Mouse (Mus musculus) mesoderm, embryonic 11.5 days (tissue): ENCODE results near the gene Olfr370.
"Not testable (repeated sequence)": the region's sequence is repeated elsewhere in the genome, so short reads cannot be mapped to it uniquely, and the experiment has no call there.

Source experiments
- DNase-seq: peaks from one replicate; pipeline ENCODE4 v3.0.0-alpha.2; 2012; ENCODE audit warnings: low read depth, low spot score

Gene Olfr370

DNA sequence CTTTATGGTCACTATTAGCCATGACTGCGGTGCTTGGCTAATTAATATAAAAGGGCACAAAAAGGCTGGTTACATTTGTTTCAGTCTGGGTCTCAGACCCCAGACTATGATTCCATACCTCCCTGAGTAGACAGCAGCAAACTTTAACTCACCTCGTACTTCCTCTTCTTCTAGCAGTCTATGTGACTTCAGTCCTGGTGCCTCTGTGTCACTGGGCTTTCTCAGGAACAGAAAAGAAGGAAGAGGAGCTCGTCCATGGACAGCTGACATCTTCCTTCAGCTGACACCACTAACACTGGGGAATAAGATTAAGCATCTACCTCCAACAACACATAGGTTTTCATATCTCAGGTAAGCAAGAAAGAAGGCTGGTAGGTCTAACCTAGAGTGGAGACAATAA is at the start of gene Olfr370:
Gene Olfr370 (plus strand): TSS at position 45 of the 400 bp plus-strand sequence.
- no peak for DNase-seq

DNA sequence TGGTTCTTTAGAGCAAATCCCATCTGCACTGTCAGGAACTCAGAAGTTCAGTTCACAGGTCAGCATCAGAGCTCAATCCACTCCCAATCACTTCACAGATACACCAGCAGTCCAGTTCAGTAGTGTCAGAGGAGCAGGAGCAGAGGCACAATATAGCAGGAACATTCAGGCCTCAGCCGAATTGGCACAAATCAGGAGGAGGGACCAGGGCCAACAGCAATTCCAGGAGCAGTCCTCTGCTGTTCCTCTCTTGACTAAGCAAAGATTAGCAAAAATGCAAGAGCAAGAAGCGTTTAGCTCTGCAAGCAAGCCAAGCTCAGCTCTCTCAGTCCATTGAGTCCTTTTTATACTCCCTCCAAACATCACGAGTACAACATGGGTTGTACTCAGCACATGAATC is 23.9 kb upstream of the Olfr370 start:
- DNase-seq, result no peak

DNA sequence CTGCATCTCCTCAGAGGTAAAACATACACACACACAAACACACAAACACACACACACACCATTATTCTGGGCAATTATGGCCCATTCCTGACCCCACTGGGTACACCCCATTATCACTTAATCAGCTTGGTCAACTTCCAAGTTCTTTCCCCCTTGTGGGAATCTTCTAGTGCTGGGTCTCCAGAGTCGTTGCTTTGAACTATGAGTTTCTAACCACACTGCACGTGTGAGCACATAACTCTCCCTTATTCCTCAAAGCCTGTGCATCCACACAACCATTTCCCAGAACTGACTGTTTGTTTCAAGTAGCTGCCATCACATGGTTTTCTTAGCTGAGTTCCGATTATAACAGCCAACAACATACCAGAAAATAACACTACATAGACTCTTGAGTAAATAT is 15.1 kb upstream of the Olfr370 start:
- DNase-seq, result no peak

DNA sequence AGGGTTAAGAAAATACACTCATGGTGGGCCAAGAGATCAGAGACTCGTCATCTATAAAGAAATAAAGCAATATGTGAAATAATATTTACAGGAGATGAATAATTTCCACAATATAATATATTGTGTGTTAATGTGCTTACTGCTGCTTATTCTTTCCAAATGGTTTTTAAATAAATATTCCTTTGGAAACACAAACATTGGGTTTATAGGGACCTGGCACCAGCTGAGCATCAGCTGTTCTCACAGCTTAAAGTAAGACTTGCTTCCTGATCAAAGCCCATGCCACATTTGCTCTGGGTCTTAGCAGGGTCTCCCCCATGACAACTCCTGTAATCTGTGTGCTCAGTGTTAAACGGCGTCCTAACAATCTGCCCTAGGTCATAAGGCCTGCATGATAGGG is 14.7 kb upstream of the Olfr370 start:
- not testable (repeated sequence) for DNase-seq

DNA sequence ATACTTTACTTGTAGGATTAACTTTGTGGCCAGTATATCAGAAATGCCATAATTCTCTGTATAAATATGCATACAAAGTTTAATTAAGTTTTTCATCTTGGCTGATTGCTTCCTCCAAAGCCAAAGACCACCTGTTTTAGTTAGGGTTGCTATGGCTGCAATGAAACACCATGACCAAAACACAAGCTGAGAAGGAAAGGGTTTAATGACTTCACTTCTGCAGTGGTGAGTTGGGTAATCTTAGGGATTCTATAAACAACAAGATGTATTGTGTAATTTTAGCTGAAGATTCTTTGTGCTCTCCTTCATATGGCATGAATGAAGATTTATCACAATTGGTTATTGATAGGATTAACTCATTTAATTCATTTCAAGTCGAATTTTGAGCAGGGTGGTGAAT is 14.3 kb upstream of the Olfr370 start:
- DNase-seq, result no peak

DNA sequence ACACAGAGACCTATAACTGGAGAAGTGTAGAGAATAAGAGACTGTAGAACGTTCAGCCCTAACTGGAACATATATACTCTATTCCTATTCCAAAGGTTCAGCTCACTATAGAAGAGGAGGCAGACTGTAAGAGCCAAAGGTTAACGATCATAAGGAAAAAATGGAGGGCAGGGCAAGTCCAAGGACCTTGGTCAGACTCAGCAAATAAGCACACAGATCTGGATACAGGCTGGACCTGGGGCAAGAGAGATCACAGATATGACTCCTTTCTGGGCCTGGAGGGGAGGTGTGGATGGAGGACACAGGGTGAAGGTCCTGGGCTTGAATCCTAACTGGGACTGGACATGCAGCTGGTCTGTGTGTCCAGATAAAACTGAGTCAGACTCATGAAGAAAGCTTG is 778 bp upstream of the Olfr370 start:
- DNase-seq, result no peak

DNA sequence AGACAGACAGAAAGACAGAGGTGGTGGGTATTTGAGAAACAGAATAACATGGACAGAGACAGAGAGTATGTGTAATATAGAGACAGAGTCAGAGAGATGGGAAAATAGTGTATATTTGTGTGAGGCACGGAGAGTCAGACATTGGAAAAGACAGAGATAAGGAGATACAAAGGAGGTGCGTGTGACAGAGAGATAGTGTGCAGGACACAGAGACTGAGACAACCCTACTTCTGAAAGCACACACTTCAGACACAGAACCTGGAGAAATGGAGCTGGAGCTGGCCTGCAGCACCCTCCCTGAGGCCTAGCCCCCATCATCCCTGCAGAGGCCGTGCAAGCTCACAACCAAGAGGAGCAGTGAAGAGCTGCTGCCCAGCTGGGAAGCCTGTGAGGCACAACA is 27.1 kb downstream of the Olfr370 start:
- no peak for DNase-seq

DNA sequence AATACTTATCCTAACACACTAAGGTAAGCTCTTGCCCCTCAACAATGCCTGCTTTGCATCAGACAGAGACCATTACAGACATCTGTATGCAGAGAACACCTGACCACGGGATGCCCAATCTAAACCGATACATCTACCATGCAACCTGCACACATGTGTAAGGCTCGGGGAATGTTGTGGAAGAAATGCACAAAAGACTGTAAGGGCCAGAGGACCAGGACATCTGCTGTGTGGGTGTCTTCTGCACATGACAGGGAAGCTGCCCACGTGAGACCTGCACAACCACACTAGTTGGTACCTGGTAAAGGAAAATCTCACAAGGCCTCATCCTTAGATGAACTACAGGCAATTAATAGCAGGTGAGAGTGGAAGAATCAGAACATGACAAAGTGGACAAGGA is 27.7 kb downstream of the Olfr370 start:
- DNase-seq, result no peak

DNA sequence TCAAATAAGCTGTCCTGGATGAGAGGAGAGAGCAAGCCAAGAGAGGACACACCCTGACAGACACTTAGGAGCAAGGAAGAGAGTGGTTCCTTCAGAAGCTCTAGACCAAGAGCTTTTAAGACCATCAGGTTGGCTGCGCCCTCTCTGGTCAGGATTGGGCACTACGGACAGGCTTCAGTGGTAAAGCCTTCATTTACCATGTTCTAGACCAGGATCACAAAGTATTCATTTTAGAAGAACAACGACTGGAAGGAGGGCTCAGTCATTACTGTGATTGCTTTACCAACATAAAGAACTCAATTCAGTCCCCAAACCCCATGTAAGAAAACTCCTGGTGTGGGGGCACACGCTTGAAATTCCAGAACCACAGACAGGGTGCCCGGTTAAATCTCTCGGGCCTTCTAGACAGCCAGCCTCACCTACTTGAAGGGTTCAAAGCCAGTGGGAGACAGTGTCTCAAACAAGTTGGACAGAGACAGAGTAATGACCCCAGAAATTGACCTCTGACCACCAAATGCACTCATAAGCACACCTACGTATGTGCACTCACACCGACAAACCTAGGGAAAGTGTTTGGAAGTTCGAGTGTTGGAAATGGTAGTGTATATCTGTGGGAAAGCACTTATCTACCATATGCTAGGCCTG is 30.3 kb downstream of the Olfr370 start:
- no peak for DNase-seq

DNA sequence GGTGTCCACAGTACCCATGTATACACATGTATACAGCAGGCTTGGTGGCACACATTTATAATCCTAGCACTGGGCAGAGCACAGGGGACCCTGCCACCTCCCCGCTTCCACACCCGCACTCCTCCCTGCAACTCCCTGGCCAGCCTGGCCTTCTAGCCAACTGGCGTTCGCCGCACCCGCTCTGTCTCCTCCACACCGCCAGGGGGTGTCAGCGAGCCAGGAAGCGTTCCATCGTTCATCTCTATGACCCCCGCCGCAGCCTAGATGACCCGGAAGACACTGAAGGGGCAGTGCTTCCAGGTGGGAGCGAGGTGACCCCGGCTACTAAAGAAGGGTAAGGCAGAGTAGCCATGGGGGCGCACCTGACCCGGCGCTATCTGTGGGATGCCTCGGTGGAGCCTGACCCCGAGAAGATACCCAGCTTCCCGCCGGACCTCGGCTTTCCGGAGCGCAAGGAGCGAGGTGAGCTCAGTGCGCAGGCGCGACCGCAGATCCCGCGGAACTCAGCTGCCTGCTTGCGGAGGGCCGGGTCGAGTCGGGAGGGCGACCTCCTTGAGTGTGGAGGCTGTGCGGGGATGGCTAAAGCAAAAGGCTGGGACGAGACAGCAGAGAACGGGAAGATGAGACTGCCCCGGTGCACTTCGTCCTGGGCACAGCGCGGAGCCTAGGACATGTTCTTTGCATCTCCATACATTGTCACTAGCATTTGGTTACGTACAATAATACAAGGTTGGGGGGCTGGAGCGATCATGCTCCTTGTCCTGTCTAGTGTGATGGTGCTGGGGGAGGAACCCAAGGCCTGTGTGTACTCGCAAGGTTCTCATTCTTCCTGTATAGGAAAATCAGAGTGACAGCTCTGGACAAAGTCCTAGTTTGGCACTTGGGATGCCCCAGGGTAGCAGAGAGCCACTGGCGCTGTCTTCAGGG is 31.2 kb downstream of the Olfr370 start, which contains the start of gene Ndufb7:
Gene Ndufb7 (plus strand): TSS at position 203 of the 927 bp plus-strand sequence.
- peak; percentile 91 for DNase-seq

DNA sequence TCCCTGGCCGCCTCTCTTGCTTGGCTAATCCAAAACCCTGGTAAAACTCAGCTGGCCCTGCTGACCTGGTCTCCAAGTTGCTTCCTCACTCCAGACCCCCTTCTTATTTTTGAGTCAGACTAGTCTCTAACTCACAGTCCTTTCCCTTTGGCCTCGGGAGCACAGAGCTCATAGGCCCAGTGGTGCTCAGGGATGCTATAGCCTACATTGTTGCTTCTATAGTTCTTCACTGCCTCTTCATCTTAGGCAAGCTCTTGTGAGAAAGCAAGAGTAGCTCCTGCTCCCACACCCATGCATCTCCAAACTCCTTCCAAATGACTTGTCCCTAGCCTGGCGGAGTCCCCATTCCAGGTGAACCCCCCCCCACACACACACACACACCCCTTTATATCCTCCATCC is 32.1 kb downstream of the Olfr370 start:
- no peak for DNase-seq

DNA sequence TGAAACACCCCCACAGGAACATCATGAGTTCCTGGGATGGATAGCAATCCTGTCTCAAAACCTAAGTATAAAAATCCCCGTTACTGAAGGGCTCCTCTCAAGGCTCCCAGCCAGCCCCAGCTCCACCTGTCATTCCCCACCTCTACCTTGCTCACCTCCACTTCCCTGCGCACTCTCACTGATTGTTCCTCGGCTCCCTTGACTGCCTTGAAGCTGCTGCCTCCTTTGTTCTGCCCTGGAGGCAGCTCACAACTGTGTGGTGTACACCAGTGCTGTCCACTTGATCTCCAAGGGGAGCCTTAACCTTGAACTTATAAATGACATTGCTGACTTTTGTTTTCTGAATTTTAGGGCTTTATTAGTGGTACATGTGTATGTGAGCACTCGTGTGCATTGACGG is 32.5 kb downstream of the Olfr370 start:
- DNase-seq, result no peak

DNA sequence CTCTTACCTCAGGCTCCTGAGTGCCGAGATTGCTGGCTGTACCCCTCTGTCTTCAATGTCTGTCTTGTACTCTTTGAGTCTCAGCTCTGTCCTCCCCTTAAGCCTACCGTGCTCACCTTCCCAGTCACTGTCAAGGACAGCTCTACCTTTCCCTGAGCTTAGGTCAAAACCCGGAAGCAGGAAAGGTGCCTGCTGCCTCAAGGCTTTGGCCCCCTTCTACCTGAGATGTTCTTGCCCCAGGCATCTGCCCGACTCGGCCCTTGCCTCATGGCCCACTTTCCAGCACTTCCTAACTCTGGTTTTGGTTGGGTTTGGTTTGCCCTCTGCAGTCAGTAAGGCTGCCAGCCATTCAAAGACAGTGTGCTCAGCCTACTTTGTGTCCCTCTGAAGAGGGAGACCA is 33.2 kb downstream of the Olfr370 start:
- DNase-seq, result no peak

DNA sequence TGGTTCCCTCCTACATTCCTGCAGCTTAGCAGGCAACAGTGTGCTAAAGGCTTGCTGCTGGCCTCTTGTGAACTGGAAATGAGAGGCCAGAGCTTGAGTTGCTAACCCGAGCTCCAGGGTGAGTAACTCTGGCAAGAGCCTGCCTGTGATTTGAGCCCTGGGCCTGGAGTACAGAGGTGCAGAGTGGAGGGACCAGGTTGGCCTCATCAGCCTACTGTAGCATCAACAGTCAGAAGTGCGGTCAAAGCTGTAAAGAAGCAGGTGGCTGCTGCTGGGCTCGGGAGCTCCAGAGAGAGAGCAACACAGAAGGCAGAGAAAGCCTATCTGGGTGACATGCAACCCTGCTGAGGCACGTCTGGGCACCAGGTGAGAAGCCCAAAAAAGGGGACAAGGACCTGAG is 33.6 kb downstream of the Olfr370 start:
- no peak for DNase-seq

DNA sequence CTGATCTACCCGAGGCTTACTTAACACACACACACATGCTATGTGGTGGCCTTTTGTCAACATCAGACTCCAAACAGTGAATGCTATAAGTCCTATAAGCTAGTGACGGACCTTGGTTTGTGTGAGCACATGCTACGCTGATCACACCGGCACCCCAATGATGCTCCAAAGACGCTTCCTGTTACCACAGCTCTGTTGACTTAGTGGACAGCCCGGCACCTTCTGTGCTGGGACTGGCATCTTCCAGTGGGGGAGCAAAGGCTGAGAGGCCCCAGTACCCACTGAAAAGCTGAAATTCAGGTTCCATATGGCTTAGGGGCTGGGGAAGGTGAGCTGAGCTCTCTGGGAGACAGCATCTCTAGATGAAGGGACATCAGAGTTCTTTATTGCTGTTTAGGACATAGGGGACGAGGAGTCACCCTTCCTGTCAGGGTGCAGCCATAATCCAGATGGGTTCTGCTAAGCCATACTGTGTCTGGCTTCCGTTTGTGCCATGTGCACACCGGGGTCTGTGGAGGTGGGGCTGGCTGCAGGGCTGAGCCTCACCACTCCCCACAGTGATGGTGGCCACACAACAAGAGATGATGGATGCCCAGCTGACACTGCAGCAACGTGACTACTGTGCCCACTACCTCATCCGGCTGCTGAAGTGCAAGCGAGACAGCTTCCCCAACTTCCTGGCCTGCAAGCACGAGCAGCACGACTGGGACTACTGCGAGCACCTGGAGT is 34.9 kb downstream of the Olfr370 start:
- DNase-seq, result no peak

DNA sequence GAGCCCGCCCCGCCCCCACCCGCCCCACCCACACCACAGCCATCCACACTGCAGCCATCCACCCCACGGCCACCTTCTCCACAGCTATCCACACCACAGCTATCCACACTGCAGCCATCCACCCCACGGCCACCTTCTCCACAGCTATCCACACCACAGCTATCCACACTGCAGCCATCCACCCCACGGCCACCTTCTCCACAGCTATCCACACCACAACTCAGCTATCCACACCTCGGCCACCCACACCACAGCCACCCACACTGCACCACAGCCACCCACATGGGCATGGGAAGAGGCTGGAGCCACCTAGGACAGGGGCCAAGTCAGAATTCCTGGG is 35.4 kb downstream of the Olfr370 start:
- DNase-seq, result not testable (repeated sequence)

DNA sequence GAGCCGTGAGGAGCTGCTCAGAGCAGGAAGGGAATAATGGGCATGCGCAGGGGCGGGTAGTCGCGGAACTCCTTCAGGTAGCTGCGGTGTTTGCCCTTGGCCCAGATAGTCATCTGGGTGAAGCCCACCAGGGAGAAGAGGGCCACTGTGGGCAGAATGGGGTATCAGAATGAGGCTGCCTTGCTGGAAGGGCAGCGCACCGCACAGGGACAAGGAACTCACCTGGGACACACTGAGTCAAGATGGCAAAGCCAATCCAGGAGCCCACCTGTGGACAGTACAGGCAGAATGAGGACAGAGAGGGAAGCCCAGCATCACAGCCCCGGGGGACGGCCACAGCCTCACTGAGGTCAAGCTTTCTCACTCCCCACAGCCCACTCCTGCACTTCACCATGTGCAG is 36.2 kb downstream of the Olfr370 start:
- no peak for DNase-seq

DNA sequence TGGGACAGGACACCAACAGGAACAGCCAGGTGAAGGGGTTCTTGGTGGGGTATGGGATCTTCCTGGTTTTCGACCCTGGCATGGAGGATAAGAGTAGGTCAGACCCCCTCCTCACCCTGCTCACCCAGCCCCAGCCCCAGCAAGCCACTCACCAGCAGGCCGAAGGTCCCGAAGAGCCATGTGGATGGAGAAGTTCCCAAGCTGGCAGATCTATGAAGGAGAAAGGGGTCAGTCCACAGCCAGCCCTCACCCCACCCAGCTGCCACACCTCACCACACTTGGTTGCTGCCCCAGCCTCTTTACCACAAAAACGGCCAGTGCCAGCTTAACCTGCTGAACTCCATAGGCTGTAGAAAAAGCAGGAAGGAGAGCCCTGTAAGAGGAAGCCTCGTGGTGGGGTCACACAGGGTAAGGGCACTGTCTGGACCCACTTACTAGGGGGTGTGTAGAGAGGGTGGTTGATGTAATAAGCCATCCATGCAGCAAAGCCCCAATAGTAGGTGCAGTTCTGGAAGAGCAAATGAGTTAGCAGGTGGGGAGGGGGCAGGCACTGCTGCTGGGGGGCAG is 36.7 kb downstream of the Olfr370 start:
- DNase-seq, result no peak

DNA sequence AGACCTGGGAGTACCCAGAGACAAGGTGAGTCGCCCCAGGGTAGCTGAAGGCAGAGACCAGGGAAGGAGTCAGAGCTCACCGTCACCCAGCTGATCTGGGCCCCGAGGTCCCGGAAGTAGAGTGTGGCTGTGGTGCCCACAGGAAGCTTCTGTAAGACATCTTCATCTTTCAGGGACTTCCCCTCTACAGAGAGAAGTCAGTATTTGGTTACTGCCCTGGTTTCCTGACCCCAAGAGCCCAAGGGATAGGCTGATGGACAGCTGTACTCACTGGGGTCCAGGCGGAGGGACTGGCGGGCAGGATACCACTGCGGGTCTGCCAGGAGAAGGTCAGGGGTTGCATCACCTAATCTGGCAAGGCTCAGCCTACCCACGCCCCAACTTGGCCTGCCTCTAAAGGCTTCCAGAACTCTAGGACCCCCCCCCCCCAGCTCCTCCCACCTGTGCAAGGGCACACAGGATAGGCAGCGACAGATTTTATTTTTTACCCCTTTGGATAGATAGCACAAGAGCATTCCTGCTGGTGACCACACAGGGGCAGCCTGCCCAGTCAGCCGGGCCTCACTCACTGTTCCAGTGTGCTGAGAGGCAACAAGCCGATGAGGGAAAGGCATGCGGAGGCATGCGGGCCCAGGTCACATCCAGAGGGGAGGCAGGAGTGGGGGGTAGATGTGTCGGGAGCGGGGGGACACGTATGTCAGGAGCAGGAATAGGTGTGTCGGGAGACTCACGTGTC is 37.7 kb downstream of the Olfr370 start:
- no peak for DNase-seq

DNA sequence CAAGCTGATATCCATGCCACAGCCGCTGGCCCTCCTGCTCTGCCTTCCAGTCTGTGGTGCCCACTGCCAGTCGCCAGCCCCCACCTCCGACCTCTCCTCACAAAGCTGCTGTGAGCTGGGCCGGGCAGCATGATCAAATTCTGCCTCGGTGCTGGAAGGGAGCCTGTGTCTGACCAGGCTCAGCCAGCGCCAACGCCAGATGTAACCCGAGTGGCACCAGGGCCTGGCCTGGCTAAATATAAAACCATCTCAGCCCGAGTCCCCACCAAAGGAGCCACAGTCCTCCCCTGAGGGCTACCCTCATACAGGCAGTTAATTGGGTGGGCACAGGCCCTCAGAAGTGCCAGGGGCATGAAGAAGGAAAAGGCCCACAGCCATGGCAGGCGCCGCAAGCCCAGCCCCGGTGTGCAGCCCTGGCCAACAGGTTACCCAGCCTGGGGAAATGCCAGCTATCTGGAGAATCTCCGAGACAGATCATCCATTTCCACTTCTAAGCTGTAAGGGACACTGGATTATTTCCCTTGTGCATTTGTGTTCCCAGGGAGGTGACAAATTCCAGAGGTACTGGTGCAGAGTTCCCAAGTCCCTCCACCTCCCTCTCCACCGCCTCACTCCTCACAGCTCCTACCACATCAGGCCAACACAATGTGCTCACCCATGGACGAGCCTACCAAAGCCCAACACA is 39.2 kb downstream of the Olfr370 start:
- DNase-seq, result no peak
